Mouse (Mus musculus) lung, postnatal 0 days (tissue): ENCODE data around the gene Timm8b. TPM values are rescaled to one million over a fixed set of nuclear protein-coding genes. Genes with fewer than 3 reads are reported as not detected.

Source experiments
- ATAC-seq: fragments of 200-750 bp; cut with Nextera tagmentation; 2 replicates; pipeline ENCODE4 v1.8.0; 2017; ENCODE audit warnings: moderate library complexity
- DNase-seq: peaks from one replicate; pipeline ENCODE4 v3.0.0-alpha.2; 2016; ENCODE audit warnings: low spot score
- H3K27ac ChIP-seq: fragments of 300-500 bp; sonication (generic); 2 replicates; pipeline ENCODE4 v1.5.1; 2014; ENCODE audit warnings: antibody characterized with exemption, mild to moderate bottlenecking, low read length, mixed read lengths
- H3K27me3 ChIP-seq: fragments of 300-500 bp; sonication (generic); replicated peaks from 2 replicates; pipeline ENCODE4 v1.6.1; 2014; ENCODE audit warnings: low read length, mixed read lengths; ENCODE audit not compliant: insufficient read depth
- H3K36me3 ChIP-seq: fragments of 300-500 bp; sonication (generic); 2 replicates; pipeline ENCODE4 v1.6.1; 2014; ENCODE audit warnings: low read length, mixed read lengths; ENCODE audit not compliant: insufficient read depth
- H3K4me1 ChIP-seq: fragments of 300-500 bp; sonication (generic); 2 replicates; pipeline ENCODE4 v1.6.1; 2014; ENCODE audit warnings: antibody characterized with exemption, low read depth, low read length, mixed read lengths; ENCODE audit not compliant: insufficient read depth
- H3K4me2 ChIP-seq: fragments of 300-500 bp; sonication (generic); replicated peaks from 2 replicates; pipeline ENCODE4 v1.6.1; 2014; ENCODE audit warnings: low read depth, mild to moderate bottlenecking, low read length, moderate library complexity, mixed read lengths
- H3K4me3 ChIP-seq: fragments of 300-500 bp; sonication (generic); 2 replicates; pipeline ENCODE4 v1.5.1; 2014; ENCODE audit warnings: low read depth, low read length
- H3K9ac ChIP-seq: fragments of 300-500 bp; sonication (generic); replicated peaks from 2 replicates; pipeline ENCODE4 v1.6.1; 2014; ENCODE audit warnings: low read depth, mild to moderate bottlenecking
- H3K9me3 ChIP-seq: fragments of 300-500 bp; sonication (generic); 2 replicates; pipeline ENCODE4 v1.6.1; 2016; ENCODE audit warnings: low read length, mixed read lengths
- CTCF ChIP-seq: IDR thresholded peaks from 2 replicates; pipeline ENCODE4 v1.5.1; 2016; ENCODE audit warnings: antibody characterized with exemption, mild to moderate bottlenecking
- EP300 ChIP-seq: IDR thresholded peaks from 2 replicates; pipeline ENCODE4 v1.6.1; 2016; ENCODE audit warnings: antibody characterized with exemption, mild to moderate bottlenecking, control low read depth
- WGBS: fragments of 180-500 bp; shearing (Covaris S2); extraction: QIAGEN DNeasy Blood & Tissue Kit; methylation state at CpG from one replicate; pipeline ENCODE4 v1.1.7; 2014; 5-methylcytosine and 5-hydroxymethylcytosine counted together
- polyA plus RNA-seq: library from polyadenylated mRNA; unstranded; fragments of >200 nt; fragmentation: Nextera tagmentation; extraction: Ambion mirVana; gene quantifications from 2 replicates; pipeline ENCODE4 v1.2.1, GENCODE M21; 2015

The Timm8b gene
- polyA plus RNA-seq, 1 experiment from 2014 or later = 189 TPM

DNA sequence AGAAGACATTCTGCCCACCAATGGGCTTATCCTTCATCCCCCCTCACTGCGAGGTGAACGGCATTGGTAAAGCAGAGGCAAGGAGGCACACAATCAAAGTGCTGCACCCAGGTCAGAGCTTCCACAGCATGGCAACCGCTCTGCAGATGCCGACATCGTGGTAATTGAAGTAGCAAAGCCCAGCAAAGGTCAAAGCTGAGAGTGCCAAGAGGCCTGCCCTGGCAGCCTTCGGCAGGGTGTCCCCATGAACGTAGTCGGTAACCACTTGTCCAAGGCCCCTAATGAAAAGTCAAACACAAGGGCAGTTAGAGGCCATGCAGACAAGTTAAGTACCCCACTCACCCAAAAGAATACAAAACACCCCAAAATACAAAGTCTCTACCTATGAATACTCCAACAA lies 6.7 kb upstream of the Timm8b start:
- no peak for ATAC-seq
- H3K9ac ChIP-seq = no peak overlapping the region
- H3K4me3 ChIP-seq = no peak overlapping the region
- H3K9me3 ChIP-seq = no peaks in the 10 kb centered on the region
- peaks cover 23% of the 10 kb centered on the region; the same call in 1 of the 2 replicates for H3K36me3 ChIP-seq
- H3K4me2 ChIP-seq = no peak overlapping the region
- no peak for TF ChIP-seq EP300
- no peak for TF ChIP-seq CTCF
- peaks cover under 1% of the 10 kb centered on the region; the same call in 1 of the 2 replicates for H3K4me1 ChIP-seq
- WGBS = 90% methylated on average over 8 of the region's 8 CpGs
- no peak overlapping the region for H3K27ac ChIP-seq
- no peaks in the 10 kb centered on the region for H3K27me3 ChIP-seq
- DNase-seq = no peak

DNA sequence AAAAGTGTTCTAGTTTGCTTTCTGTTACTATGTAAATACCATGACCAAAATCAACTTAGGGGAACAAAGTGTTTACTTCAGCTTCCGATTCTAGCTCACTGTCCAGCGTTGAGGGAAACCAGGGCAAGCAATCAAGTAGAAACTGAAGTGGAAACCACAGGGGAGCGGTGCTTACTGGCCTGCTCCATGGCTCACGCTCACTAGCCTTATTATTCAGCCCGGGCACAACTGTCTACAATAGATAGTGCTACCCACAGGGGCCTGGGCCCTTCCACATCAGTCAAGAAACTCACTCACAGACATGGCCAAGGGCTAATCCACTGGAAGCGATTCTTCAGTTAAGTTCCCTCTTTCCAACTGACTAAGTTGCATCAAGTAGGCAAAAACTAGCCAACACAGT lies 2.2 kb upstream of the Timm8b start:
- Histone ChIP-seq H3K9ac (no peak overlapping the region), H3K4me1 (peaks cover 18% of the 10 kb centered on the region; the same call in 1 of the 2 replicates), H3K9me3 (no peaks in the 10 kb centered on the region), H3K36me3 (peaks cover 17% of the 10 kb centered on the region; the same call in 1 of the 2 replicates), H3K4me3 (no peak overlapping the region), H3K27ac (no peak overlapping the region), H3K4me2 (no peak overlapping the region), H3K27me3 (no peaks in the 10 kb centered on the region)
- TF ChIP-seq CTCF (no peak), EP300 (no peak)
- ATAC-seq (no peak), DNase-seq (no peak)
- 70% methylated on average over 6 of the region's 6 CpGs for WGBS

DNA sequence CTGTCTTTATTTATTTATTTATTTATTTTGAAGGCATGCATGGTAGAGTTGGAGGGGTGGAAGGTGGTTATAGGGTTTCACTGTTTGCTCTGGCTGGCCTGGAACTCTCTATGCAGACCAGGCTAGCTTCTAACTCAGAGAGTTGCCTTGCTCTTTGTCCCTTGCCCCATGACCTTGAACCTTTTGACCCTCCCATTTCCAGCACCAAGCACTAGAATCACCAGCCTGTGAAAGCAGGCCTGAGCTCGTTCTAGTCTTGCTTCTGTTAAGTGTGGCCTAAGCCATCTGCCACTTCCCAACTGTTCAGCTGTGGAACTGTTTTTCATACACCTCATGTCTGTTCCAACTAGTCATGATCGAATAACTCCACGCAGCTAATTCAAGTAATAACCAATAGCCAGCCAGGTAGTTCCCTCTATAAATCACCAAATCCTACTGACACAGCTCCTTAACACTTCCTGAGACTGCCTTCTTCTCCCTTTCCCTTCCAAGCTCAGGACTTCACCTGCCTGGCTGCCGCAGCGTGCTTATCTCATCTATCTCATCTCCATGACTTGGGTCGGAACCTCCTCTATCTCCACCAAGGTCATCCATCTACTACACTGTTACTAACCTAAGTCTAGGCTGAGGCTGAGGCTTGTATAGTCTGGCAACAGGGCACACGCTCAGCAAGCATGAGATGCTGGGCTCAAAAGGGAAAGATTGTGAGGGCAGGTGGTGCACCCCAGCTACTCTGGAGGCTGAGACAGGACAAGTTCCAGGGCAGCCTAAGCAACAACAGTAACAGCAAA lies 1.5 kb upstream of the Timm8b start:
- Histone ChIP-seq H3K36me3 (peaks cover 11% of the 10 kb centered on the region; the same call in 1 of the 2 replicates), H3K4me3 (peak overlapping the region; percentile 66; the same call in 1 of the 2 replicates)
- no peak for ATAC-seq

DNA sequence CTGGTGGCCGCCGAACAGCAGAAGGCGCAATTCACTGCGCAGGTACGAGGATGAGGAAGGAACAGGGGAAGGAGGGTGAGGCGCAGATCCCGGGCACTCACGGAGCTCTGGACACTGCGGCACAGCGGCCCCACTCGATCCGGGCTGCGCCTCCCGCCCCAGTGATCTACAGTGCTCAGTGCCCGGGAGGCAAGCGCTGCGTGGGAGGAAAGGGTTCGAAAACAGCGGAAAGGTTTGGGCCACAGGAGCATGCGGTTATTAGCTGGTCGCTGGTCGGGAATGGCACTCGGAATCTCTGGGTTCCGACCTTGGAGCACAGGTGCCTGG lies 251 bp downstream of the Timm8b start:
- DNase-seq (no peak), ATAC-seq (peak; percentile 78)
- Histone ChIP-seq H3K27me3 (no peaks in the 10 kb centered on the region), H3K4me2 (peak overlapping the region; percentile 87), H3K9me3 (no peaks in the 10 kb centered on the region), H3K27ac (peak overlapping the region; percentile 87), H3K9ac (peak overlapping the region; percentile 60), H3K36me3 (no peaks in the 10 kb centered on the region; the same call in 1 of the 2 replicates), H3K4me3 (peak overlapping the region; percentile 66), H3K4me1 (peaks cover 18% of the 10 kb centered on the region; the same call in 1 of the 2 replicates)
- no peak for TF ChIP-seq EP300
- peak; percentile 65 for TF ChIP-seq CTCF
- under 1% methylated on average over 24 of the region's 24 CpGs for WGBS

More for the DNA sequence above, 1.5 kb upstream of the Timm8b start:
- no peaks in the 10 kb centered on the region for H3K27me3 ChIP-seq
- DNase-seq = no peak
- peak overlapping the region; percentile 87 for H3K4me2 ChIP-seq
- no peak overlapping the region for H3K9ac ChIP-seq
- no peak for TF ChIP-seq EP300
- TF ChIP-seq CTCF = no peak
- no peak overlapping the region for H3K27ac ChIP-seq
- H3K9me3 ChIP-seq = no peaks in the 10 kb centered on the region
- WGBS = 88% methylated on average over 7 of the region's 7 CpGs
- H3K4me1 ChIP-seq = peaks cover 18% of the 10 kb centered on the region; the same call in 1 of the 2 replicates

DNA sequence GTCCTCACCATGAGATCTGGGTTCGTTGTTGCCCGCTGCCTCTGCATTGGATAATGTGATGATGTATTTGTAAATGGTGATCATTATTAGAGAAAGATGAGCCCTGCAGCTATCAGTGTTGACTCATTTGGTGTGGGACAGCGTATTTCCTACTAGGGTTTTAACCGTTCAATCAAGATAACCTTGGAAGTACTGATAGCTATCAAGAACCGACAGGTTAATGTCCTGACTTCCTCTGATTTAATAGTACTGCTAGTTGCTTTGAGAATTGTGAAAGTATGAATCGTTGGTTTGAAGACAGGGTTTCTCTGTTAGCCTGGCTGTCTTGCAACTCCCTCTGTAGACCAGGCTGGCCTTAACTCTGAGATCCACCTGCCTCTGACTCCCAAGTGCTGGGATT lies 628 bp downstream of the Timm8b start:
- DNase-seq = no peak
- no peaks in the 10 kb centered on the region for H3K27me3 ChIP-seq
- 2% methylated on average over 6 of the region's 6 CpGs for WGBS
- no peaks in the 10 kb centered on the region for H3K9me3 ChIP-seq
- ATAC-seq = no peak
- peak overlapping the region; percentile 66 for H3K4me3 ChIP-seq
- H3K4me1 ChIP-seq = peaks cover 18% of the 10 kb centered on the region; the same call in 1 of the 2 replicates
- H3K4me2 ChIP-seq = peak overlapping the region; percentile 87
- peak overlapping the region; percentile 87 for H3K27ac ChIP-seq
- H3K9ac ChIP-seq = peak overlapping the region; percentile 60
- H3K36me3 ChIP-seq = no peaks in the 10 kb centered on the region; the same call in 1 of the 2 replicates
- no peak for TF ChIP-seq CTCF

DNA sequence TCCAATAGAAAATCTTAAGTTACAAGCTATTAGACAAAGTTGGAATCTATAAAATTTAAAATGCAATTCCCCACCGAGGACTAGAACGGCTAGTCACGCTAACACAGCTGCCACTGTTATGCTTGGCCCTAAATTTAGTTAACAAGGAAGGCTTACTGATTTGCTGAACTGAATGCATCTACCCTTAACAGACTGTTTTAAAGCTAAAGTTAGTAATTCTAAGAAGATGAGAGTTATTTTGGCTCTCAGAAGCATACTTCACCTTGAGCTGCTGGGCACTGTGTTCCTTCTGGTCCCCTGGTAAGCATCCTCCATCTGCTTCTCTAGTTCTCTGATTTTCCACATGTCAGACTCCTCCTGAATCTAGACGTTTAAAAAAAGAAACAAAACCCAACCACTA lies 8.4 kb downstream of the Timm8b start:
- H3K36me3 ChIP-seq = peaks cover 8% of the 10 kb centered on the region
- ATAC-seq = no peak
- no peak overlapping the region for H3K4me2 ChIP-seq
- H3K27ac ChIP-seq = no peak overlapping the region
- H3K9ac ChIP-seq = no peak overlapping the region
- H3K27me3 ChIP-seq = no peaks in the 10 kb centered on the region
- no peak overlapping the region for H3K4me3 ChIP-seq
- no peak for DNase-seq
- no peaks in the 10 kb centered on the region for H3K4me1 ChIP-seq
- TF ChIP-seq CTCF (no peak), EP300 (no peak)
- whole genome bisulfite sequencing = 90% methylated on average over 4 of the region's 4 CpGs
- no peaks in the 10 kb centered on the region for H3K9me3 ChIP-seq
